Mouse (Mus musculus) liver, embryonic 13.5 days (tissue): ENCODE data around the gene Kif15. TPM values are rescaled to one million over a fixed set of nuclear protein-coding genes. Genes with fewer than 3 reads are reported as not detected.

Experiments
- ATAC-seq: fragments of 200-750 bp; cut with Nextera tagmentation; 2 replicates; pipeline ENCODE4 v1.8.0; 2017; ENCODE audit warnings: low read depth, mild to moderate bottlenecking, moderate number of reproducible peaks, moderate library complexity
- DNase-seq: peaks from one replicate; pipeline ENCODE4 v3.0.0; 2022
- H3K27ac ChIP-seq: fragments of 300-500 bp; sonication (generic); 2 replicates; pipeline ENCODE4 v1.5.1; 2015; ENCODE audit warnings: moderate library complexity, mild to moderate bottlenecking, inconsistent platforms
- H3K27me3 ChIP-seq: fragments of 300-500 bp; sonication (generic); 2 replicates; pipeline ENCODE4 v1.6.1; 2015; ENCODE audit warnings: mild to moderate bottlenecking, inconsistent platforms
- H3K36me3 ChIP-seq: fragments of 300-500 bp; sonication (generic); 2 replicates; pipeline ENCODE4 v1.6.1; 2015; ENCODE audit warnings: mild to moderate bottlenecking, inconsistent platforms
- H3K4me1 ChIP-seq: fragments of 300-500 bp; sonication (generic); replicated peaks from 2 replicates; pipeline ENCODE4 v1.6.1; 2015; ENCODE audit warnings: inconsistent platforms
- H3K4me2 ChIP-seq: fragments of 300-500 bp; sonication (generic); 2 replicates; pipeline ENCODE4 v1.6.1; 2015; ENCODE audit warnings: inconsistent platforms, mild to moderate bottlenecking, moderate library complexity
- H3K4me3 ChIP-seq: fragments of 300-500 bp; sonication (generic); replicated peaks from 2 replicates; pipeline ENCODE4 v1.5.1; 2015; ENCODE audit warnings: mild to moderate bottlenecking, inconsistent platforms
- H3K9ac ChIP-seq: fragments of 300-500 bp; sonication (generic); 2 replicates; pipeline ENCODE4 v1.6.1; 2015; ENCODE audit warnings: mild to moderate bottlenecking, inconsistent platforms
- H3K9me3 ChIP-seq: fragments of 300-500 bp; sonication (generic); replicated peaks from 2 replicates; pipeline ENCODE4 v1.6.1; 2016; ENCODE audit warnings: inconsistent platforms
- WGBS: fragments of 180-500 bp; shearing (Covaris S2); methylation state at CpG from one replicate; pipeline ENCODE4 v1.1.7; 2015; ENCODE audit not compliant: insufficient replicate concordance; 5-methylcytosine and 5-hydroxymethylcytosine counted together
- polyA plus RNA-seq: library from polyadenylated mRNA; unstranded; fragments of >200 nt; fragmentation: Nextera tagmentation; extraction: Ambion mirVana; gene quantifications from 2 replicates; pipeline ENCODE4 v1.2.1, GENCODE M21; 2015

The Kif15 gene
- polyA plus RNA-seq, 1 experiment from 2014 or later = 34.7 TPM

- H3K9ac ChIP-seq = peak within 1 kb of the TSS; percentile 83
- WGBS = under 1% methylated on average over 43 of the region's 69 CpGs
- peak; percentile 94 for ATAC-seq
Measured at GRCm38 (mm10) chr9:123020995-123021631, 70.3 kb downstream of the Kif15 start, which contains the start of gene Tmem42. Gene Tmem42, plus strand, starts transcription at chr9:123021326.

GRCm38 (mm10) chr9:123021636-123022379 lies 71.0 kb downstream of the Kif15 start:
- WGBS = 28% methylated on average over 19 of the region's 24 CpGs
- no peak for DNase-seq
- no peak for ATAC-seq
- H3K27me3 ChIP-seq = no peaks in the 10 kb centered on the region
- H3K9me3 ChIP-seq = no peaks in the 10 kb centered on the region
- peak overlapping the region; percentile 53 for H3K9ac ChIP-seq
- H3K36me3 ChIP-seq = peaks cover 19% of the 10 kb centered on the region
- peak overlapping the region; percentile 78 for H3K4me3 ChIP-seq
- peak overlapping the region; percentile 87 for H3K4me2 ChIP-seq
- H3K27ac ChIP-seq = no peak overlapping the region
- peaks cover 26% of the 10 kb centered on the region for H3K4me1 ChIP-seq

More at GRCm38 (mm10) chr9:123020995-123021631, 70.3 kb downstream of the Kif15 start, which contains the start of gene Tmem42:
- Histone ChIP-seq H3K4me1 (peaks cover 26% of the 10 kb centered on the region), H3K27ac (peak within 1 kb of the TSS; percentile 88), H3K4me3 (peak within 1 kb of the TSS; percentile 78), H3K4me2 (peak within 1 kb of the TSS; percentile 87), H3K36me3 (peaks cover 26% of the 10 kb centered on the region), H3K27me3 (no peaks in the 10 kb centered on the region), H3K9me3 (no peaks in the 10 kb centered on the region)
- peak; percentile 82 for DNase-seq

DNA sequence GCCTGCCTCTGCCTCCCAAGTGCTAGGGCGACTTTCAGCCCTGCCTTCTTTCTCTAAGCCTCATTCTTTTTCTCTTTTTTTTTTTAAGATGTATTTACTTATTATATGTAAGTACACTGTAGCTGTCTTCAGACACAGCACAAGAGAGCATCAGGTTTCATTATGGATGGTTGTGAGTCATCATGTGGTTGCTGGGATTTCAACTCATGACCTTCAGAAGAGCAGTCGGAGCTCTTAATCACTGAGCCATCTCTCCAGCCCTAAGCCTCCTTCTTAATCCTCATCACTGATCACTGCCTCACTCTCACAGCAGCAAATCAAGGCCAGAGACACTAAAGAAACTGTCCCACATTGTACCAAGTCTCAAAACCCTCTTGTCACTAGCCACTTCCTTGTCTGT lies 73.4 kb downstream of the Kif15 start:
- Histone ChIP-seq H3K4me3 (no peak overlapping the region), H3K9ac (no peak overlapping the region), H3K4me1 (peaks cover 21% of the 10 kb centered on the region), H3K27ac (no peak overlapping the region), H3K27me3 (no peaks in the 10 kb centered on the region), H3K36me3 (no peaks in the 10 kb centered on the region; the same call in 1 of the 2 replicates), H3K9me3 (no peaks in the 10 kb centered on the region), H3K4me2 (no peak overlapping the region)
- DNase-seq (no peak), ATAC-seq (no peak)
- 68% methylated on average over 2 of the region's 2 CpGs for WGBS

GRCm38 (mm10) chr9:123031496-123032246 lies 80.8 kb downstream of the Kif15 start:
- no peak overlapping the region for H3K27ac ChIP-seq
- ATAC-seq (no peak), DNase-seq (no peak)
- H3K4me1 ChIP-seq = no peaks in the 10 kb centered on the region
- 68% methylated on average over 13 of the region's 13 CpGs for WGBS
- H3K27me3 ChIP-seq = no peaks in the 10 kb centered on the region
- no peaks in the 10 kb centered on the region for H3K36me3 ChIP-seq
- no peaks in the 10 kb centered on the region for H3K9me3 ChIP-seq
- H3K4me2 ChIP-seq = no peak overlapping the region
- no peak overlapping the region for H3K9ac ChIP-seq
- no peak overlapping the region for H3K4me3 ChIP-seq

GRCm38 (mm10) chr9:123034426-123034825 lies 83.6 kb downstream of the Kif15 start, which contains the start of gene Tgm4:
Gene Tgm4, plus strand, starts transcription at chr9:123034726.
- H3K9ac ChIP-seq = no peak within 1 kb of the TSS
- no peaks in the 10 kb centered on the region for H3K4me1 ChIP-seq
- H3K27me3 ChIP-seq = no peaks in the 10 kb centered on the region; the same call in 1 of the 2 replicates
- ATAC-seq (no peak), DNase-seq (no peak)
- H3K27ac ChIP-seq = no peak within 1 kb of the TSS
- no peak within 1 kb of the TSS for H3K4me3 ChIP-seq
- H3K36me3 ChIP-seq = no peaks in the 10 kb centered on the region
- H3K9me3 ChIP-seq = no peaks in the 10 kb centered on the region
- no peak within 1 kb of the TSS for H3K4me2 ChIP-seq
- WGBS = 60% methylated on average over 4 of the region's 4 CpGs

DNA sequence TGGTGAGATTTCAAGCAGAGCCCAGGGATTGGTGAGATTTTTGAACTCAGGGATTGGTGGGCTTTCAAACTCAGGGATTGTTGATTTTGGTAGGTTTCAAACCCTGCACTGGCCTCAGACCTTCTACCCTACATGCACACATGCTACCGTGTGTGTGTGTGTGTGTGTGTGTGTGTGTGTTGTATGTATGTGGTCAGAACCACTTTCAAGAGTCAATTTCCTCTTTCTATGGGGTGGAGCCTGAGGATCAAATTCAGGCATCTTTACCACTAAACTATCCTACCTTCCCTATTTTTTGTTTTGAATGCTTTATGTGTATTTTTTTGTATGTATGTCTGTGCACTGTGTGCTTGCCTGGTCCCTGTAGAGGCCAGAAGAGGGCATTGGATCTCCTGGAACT lies 96.8 kb downstream of the Kif15 start:
- DNase-seq (no peak), ATAC-seq (no peak)
- Histone ChIP-seq H3K27ac (no peak overlapping the region), H3K4me1 (no peaks in the 10 kb centered on the region), H3K4me3 (no peak overlapping the region), H3K9ac (no peak overlapping the region), H3K36me3 (no peaks in the 10 kb centered on the region), H3K27me3 (no peaks in the 10 kb centered on the region), H3K9me3 (no peaks in the 10 kb centered on the region), H3K4me2 (no peak overlapping the region)
- 42% methylated on average over 1 of the region's 1 CpGs for WGBS

- no peak overlapping the region for H3K9ac ChIP-seq
- H3K36me3 ChIP-seq = no peaks in the 10 kb centered on the region
- no peak for DNase-seq
- no peak for ATAC-seq
- no peak overlapping the region for H3K4me2 ChIP-seq
- H3K27ac ChIP-seq = no peak overlapping the region
- no peak overlapping the region for H3K4me3 ChIP-seq
- H3K9me3 ChIP-seq = no peaks in the 10 kb centered on the region
- no peaks in the 10 kb centered on the region for H3K27me3 ChIP-seq
- no peaks in the 10 kb centered on the region for H3K4me1 ChIP-seq
Measured at GRCm38 (mm10) chr9:123058724-123059292, 108.0 kb downstream of the Kif15 start.

GRCm38 (mm10) chr9:123060172-123060571 lies 109.3 kb downstream of the Kif15 start:
- no peak for ATAC-seq
- no peaks in the 10 kb centered on the region for H3K36me3 ChIP-seq
- no peaks in the 10 kb centered on the region for H3K27me3 ChIP-seq
- no peak overlapping the region for H3K9ac ChIP-seq
- 53% methylated on average over 3 of the region's 3 CpGs for WGBS
- no peaks in the 10 kb centered on the region for H3K4me1 ChIP-seq
- H3K9me3 ChIP-seq = no peaks in the 10 kb centered on the region
- DNase-seq = no peak
- H3K27ac ChIP-seq = no peak overlapping the region
- no peak overlapping the region for H3K4me2 ChIP-seq
- H3K4me3 ChIP-seq = no peak overlapping the region

Other genes starting within 250 kb of the Kif15 start
- not detected in 2 replicates for gene Topaz1, start 203.7 kb upstream of the Kif15 start, polyA plus RNA-seq
- gene Tcaim, start 145.5 kb upstream of the Kif15 start, polyA plus RNA-seq = 1.8 and 3.2 TPM in 2 replicates
- gene Gm35549, start 107.0 kb upstream of the Kif15 start, polyA plus RNA-seq = not detected in 2 replicates
- 17.1 and 21.5 TPM in 2 replicates for gene Zfp445, start 85.0 kb upstream of the Kif15 start, polyA plus RNA-seq
- 0.46 and 0.70 TPM in 2 replicates for gene Zkscan7, start 65.4 kb upstream of the Kif15 start, polyA plus RNA-seq
- 2.5 and 3.0 TPM in 2 replicates for gene Zfp105, start 28.0 kb upstream of the Kif15 start, polyA plus RNA-seq
- 19.3 and 22.2 TPM in 2 replicates for gene 1110059G10Rik, start within 50 bp of the Kif15 start, polyA plus RNA-seq
- gene Tmem42, start 70.3 kb downstream of the Kif15 start, polyA plus RNA-seq = 5.9 and 6.4 TPM in 2 replicates
- not detected in 2 replicates for gene Tgm4, start 83.7 kb downstream of the Kif15 start, polyA plus RNA-seq
- gene Zdhhc3, start 162.2 kb downstream of the Kif15 start, polyA plus RNA-seq = 37.9 and 43.3 TPM in 2 replicates
- 109 and 118 TPM in 2 replicates for gene Exosc7, start 162.2 kb downstream of the Kif15 start, polyA plus RNA-seq
- gene Clec3b, start 199.9 kb downstream of the Kif15 start, polyA plus RNA-seq = 0.10 TPM in 1 of 2 replicates, not detected in the other